Mouse (Mus musculus) liver, embryonic 16.5 days (tissue): ENCODE measurements around the gene Guca1a. TPM values are rescaled to one million over a fixed set of nuclear protein-coding genes. Genes with fewer than 3 reads are reported as not detected.
A peak's percentile ranks its signal among the peaks of the same experiment; 100 is the strongest.

ENCODE experiments used
- ATAC-seq: fragments of 200-750 bp; cut with Nextera tagmentation; 2 replicates; pipeline ENCODE4 v1.8.0; 2017; ENCODE audit warnings: low read depth, mild to moderate bottlenecking, moderate number of reproducible peaks, moderate library complexity
- H3K27ac ChIP-seq: fragments of 300-500 bp; sonication (generic); 2 replicates; pipeline ENCODE4 v1.5.1; 2014; ENCODE audit warnings: mild to moderate bottlenecking, low read length
- H3K27me3 ChIP-seq: fragments of 300-500 bp; sonication (generic); 2 replicates; pipeline ENCODE4 v1.6.1; 2014; ENCODE audit warnings: low read depth, low read length, mixed read lengths; ENCODE audit not compliant: control insufficient read depth, insufficient read depth
- H3K36me3 ChIP-seq: fragments of 300-500 bp; sonication (generic); 2 replicates; pipeline ENCODE4 v1.6.1; 2014; ENCODE audit warnings: mild to moderate bottlenecking; ENCODE audit not compliant: control insufficient read depth, insufficient read depth
- H3K4me1 ChIP-seq: fragments of 300-500 bp; sonication (generic); 2 replicates; pipeline ENCODE4 v1.6.1; 2014; ENCODE audit warnings: low read depth, low read length, mixed read lengths; ENCODE audit not compliant: control insufficient read depth
- H3K4me2 ChIP-seq: fragments of 300-500 bp; sonication (generic); 2 replicates; pipeline ENCODE4 v1.6.1; 2014; ENCODE audit warnings: low read depth, low read length, mixed read lengths
- H3K4me3 ChIP-seq: fragments of 300-500 bp; sonication (generic); 2 replicates; pipeline ENCODE4 v1.5.1; 2014; ENCODE audit warnings: low read depth, mild to moderate bottlenecking, low read length
- H3K9ac ChIP-seq: fragments of 300-500 bp; sonication (generic); 2 replicates; pipeline ENCODE4 v1.6.1; 2014; ENCODE audit warnings: low read depth, low read length
- H3K9me3 ChIP-seq: fragments of 300-500 bp; sonication (generic); replicated peaks from 2 replicates; pipeline ENCODE4 v1.6.1; 2016; ENCODE audit warnings: low read length; ENCODE audit not compliant: control insufficient read depth
- WGBS: fragments of 180-500 bp; shearing (Covaris S2); extraction: QIAGEN DNeasy Blood & Tissue Kit; methylation state at CpG from one replicate; pipeline ENCODE4 v1.1.7; 2014; ENCODE audit not compliant: insufficient replicate concordance; 5-methylcytosine and 5-hydroxymethylcytosine counted together
- polyA plus RNA-seq: library from polyadenylated mRNA; unstranded; fragments of >200 nt; fragmentation: Nextera tagmentation; extraction: Ambion mirVana; gene quantifications from 2 replicates; pipeline ENCODE4 v1.2.1, GENCODE M21; 2015

Gene Guca1a
- polyA plus RNA-seq, 1 experiment from 2014 or later, result 2.0 TPM

- peak overlapping the region; percentile 71 for H3K4me2 ChIP-seq
- no peaks in the 10 kb centered on the region for H3K36me3 ChIP-seq
- H3K9ac ChIP-seq, result peak overlapping the region; percentile 24; the same call in 1 of the 2 replicates
- ATAC-seq, result peak; percentile 85
- H3K4me1 ChIP-seq, result peaks cover 14% of the 10 kb centered on the region
- 3% methylated on average over 20 of the region's 20 CpGs for WGBS
- no peak overlapping the region for H3K27ac ChIP-seq
- H3K4me3 ChIP-seq, result peak overlapping the region; percentile 51
- H3K27me3 ChIP-seq, result peaks cover 10% of the 10 kb centered on the region
- no peaks in the 10 kb centered on the region for H3K9me3 ChIP-seq
Observed at GRCm38 (mm10) chr17:47395376-47395913, 4.9 kb downstream of the Guca1a start.

- Histone ChIP-seq H3K4me3 (peak overlapping the region; percentile 51), H3K9me3 (no peaks in the 10 kb centered on the region), H3K4me2 (peak overlapping the region; percentile 71), H3K4me1 (peaks cover 14% of the 10 kb centered on the region), H3K27ac (no peak overlapping the region), H3K27me3 (peaks cover 10% of the 10 kb centered on the region), H3K36me3 (no peaks in the 10 kb centered on the region), H3K9ac (no peak overlapping the region)
- ATAC-seq, result no peak
- WGBS, result 6% methylated on average over 24 of the region's 24 CpGs
Observed at GRCm38 (mm10) chr17:47394223-47394869, 6.0 kb downstream of the Guca1a start.

GRCm38 (mm10) chr17:47386649-47387048 lies 13.7 kb downstream of the Guca1a start:
- ATAC-seq, result no peak
- H3K4me2 ChIP-seq, result no peak overlapping the region
- WGBS, result 53% methylated on average over 4 of the region's 4 CpGs
- no peaks in the 10 kb centered on the region for H3K36me3 ChIP-seq
- H3K27ac ChIP-seq, result no peak overlapping the region
- H3K27me3 ChIP-seq, result no peaks in the 10 kb centered on the region
- H3K4me3 ChIP-seq, result no peak overlapping the region
- H3K9me3 ChIP-seq, result no peaks in the 10 kb centered on the region; the same call in 1 of the 2 replicates
- H3K4me1 ChIP-seq, result no peaks in the 10 kb centered on the region
- no peak overlapping the region for H3K9ac ChIP-seq

GRCm38 (mm10) chr17:47385145-47385544 lies 15.2 kb downstream of the Guca1a start, which contains the start of gene Guca1b:
Guca1b (plus strand) TSS chr17:47385393.
- H3K9me3 ChIP-seq, result no peaks in the 10 kb centered on the region; the same call in 1 of the 2 replicates
- no peak within 1 kb of the TSS for H3K4me2 ChIP-seq
- ATAC-seq, result no peak
- H3K27me3 ChIP-seq, result no peaks in the 10 kb centered on the region
- H3K27ac ChIP-seq, result no peak within 1 kb of the TSS
- H3K4me3 ChIP-seq, result no peak within 1 kb of the TSS
- H3K4me1 ChIP-seq, result no peaks in the 10 kb centered on the region
- no peak within 1 kb of the TSS for H3K9ac ChIP-seq
- no peaks in the 10 kb centered on the region for H3K36me3 ChIP-seq
- 42% methylated on average over 10 of the region's 10 CpGs for WGBS

- H3K4me3 ChIP-seq, result no peak overlapping the region
Observed at GRCm38 (mm10) chr17:47384064-47384463, 16.3 kb downstream of the Guca1a start.

GRCm38 (mm10) chr17:47383266-47383665 lies 17.1 kb downstream of the Guca1a start:
- H3K4me1 ChIP-seq, result no peaks in the 10 kb centered on the region
- no peaks in the 10 kb centered on the region for H3K36me3 ChIP-seq
- H3K9me3 ChIP-seq, result no peaks in the 10 kb centered on the region; the same call in 1 of the 2 replicates
- WGBS, result 63% methylated on average over 4 of the region's 4 CpGs
- no peak overlapping the region for H3K4me3 ChIP-seq
- H3K9ac ChIP-seq, result no peak overlapping the region
- no peaks in the 10 kb centered on the region for H3K27me3 ChIP-seq
- H3K27ac ChIP-seq, result no peak overlapping the region
- ATAC-seq, result no peak; the same call in 1 of the 2 replicates
- no peak overlapping the region for H3K4me2 ChIP-seq

More at GRCm38 (mm10) chr17:47384064-47384463, 16.3 kb downstream of the Guca1a start:
- H3K4me2 ChIP-seq, result no peak overlapping the region
- no peaks in the 10 kb centered on the region; the same call in 1 of the 2 replicates for H3K9me3 ChIP-seq
- no peaks in the 10 kb centered on the region for H3K4me1 ChIP-seq
- H3K27ac ChIP-seq, result no peak overlapping the region
- WGBS, result 76% methylated on average over 3 of the region's 3 CpGs
- H3K9ac ChIP-seq, result no peak overlapping the region
- ATAC-seq, result no peak
- H3K27me3 ChIP-seq, result no peaks in the 10 kb centered on the region
- H3K36me3 ChIP-seq, result no peaks in the 10 kb centered on the region

GRCm38 (mm10) chr17:47381917-47382316 lies 18.5 kb downstream of the Guca1a start:
- Histone ChIP-seq H3K27me3 (no peaks in the 10 kb centered on the region), H3K9ac (no peak overlapping the region), H3K4me1 (no peaks in the 10 kb centered on the region), H3K36me3 (no peaks in the 10 kb centered on the region), H3K27ac (no peak overlapping the region), H3K4me3 (no peak overlapping the region), H3K4me2 (no peak overlapping the region), H3K9me3 (no peaks in the 10 kb centered on the region; the same call in 1 of the 2 replicates)
- ATAC-seq, result no peak
- WGBS, result 72% methylated on average over 11 of the region's 11 CpGs

- Histone ChIP-seq H3K36me3 (peaks cover 13% of the 10 kb centered on the region; the same call in 1 of the 2 replicates), H3K9me3 (no peaks in the 10 kb centered on the region), H3K4me1 (no peaks in the 10 kb centered on the region), H3K4me3 (no peak overlapping the region), H3K4me2 (no peak overlapping the region), H3K27ac (no peak overlapping the region), H3K27me3 (no peaks in the 10 kb centered on the region), H3K9ac (no peak overlapping the region)
- WGBS, result 81% methylated on average over 15 of the region's 15 CpGs
- ATAC-seq, result no peak
Observed at GRCm38 (mm10) chr17:47378133-47378532, 22.3 kb downstream of the Guca1a start.

- H3K27me3 ChIP-seq, result no peaks in the 10 kb centered on the region
- peaks cover 13% of the 10 kb centered on the region; the same call in 1 of the 2 replicates for H3K36me3 ChIP-seq
- no peaks in the 10 kb centered on the region for H3K9me3 ChIP-seq
- H3K27ac ChIP-seq, result no peak overlapping the region
- no peak overlapping the region for H3K4me2 ChIP-seq
- H3K4me3 ChIP-seq, result no peak overlapping the region
- no peak overlapping the region for H3K9ac ChIP-seq
- WGBS, result 74% methylated on average over 6 of the region's 6 CpGs
- ATAC-seq, result no peak
- no peaks in the 10 kb centered on the region for H3K4me1 ChIP-seq
Observed at GRCm38 (mm10) chr17:47376779-47377280, 23.6 kb downstream of the Guca1a start.
